Mouse (Mus musculus) spleen, adult 2 months (tissue): ENCODE results near the gene P2ry14.
A peak's percentile ranks its signal among the peaks of the same experiment; 100 is the strongest.

ENCODE experiments used
- CTCF ChIP-seq: fragments of 200-500 bp; IDR thresholded peaks from 2 replicates; pipeline ENCODE4 v1.5.1; 2011; ENCODE audit warnings: mild to moderate bottlenecking, inconsistent platforms; ENCODE audit not compliant: insufficient read depth, insufficient read length, insufficient replicate concordance; ENCODE audit errors: extremely low read depth
- POLR2A ChIP-seq: fragments of 200-500 bp; IDR thresholded peaks from 2 replicates; pipeline ENCODE4 v1.6.1; 2011; ENCODE audit warnings: low read depth, low read length, inconsistent platforms

DNA sequence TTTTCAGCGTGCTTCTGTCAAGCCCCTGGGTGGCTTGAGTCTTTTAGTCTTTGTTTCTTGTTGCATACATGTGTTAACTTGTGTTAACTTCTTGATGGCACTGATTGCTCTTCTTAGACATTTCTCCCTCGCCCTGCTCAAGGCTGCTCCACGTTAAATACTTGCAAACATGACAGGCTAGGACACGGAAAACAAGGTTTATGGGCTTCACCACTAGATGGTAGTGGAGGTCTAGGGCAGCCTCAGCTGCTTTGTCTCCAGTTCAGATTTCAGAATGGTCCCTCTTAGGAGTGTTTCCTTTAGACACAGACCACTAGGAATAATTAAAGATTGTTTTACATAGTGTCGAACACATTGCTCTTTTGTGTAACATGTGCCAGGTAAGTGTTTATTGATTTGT is 21.8 kb upstream of the P2ry14 start:
- peak; percentile 72; the same call in 1 of the 2 replicates for TF ChIP-seq CTCF
- TF ChIP-seq POLR2A: no peak
